Mouse (Mus musculus) inflammation-experienced regulatory T-cells, adult 6 months (primary cell): Measurements from ENCODE around the gene Fibcd1. TPM values are rescaled to one million over a fixed set of nuclear protein-coding genes. Genes with fewer than 3 reads are reported as not detected.
A peak's percentile ranks its signal among the peaks of the same experiment; 100 is the strongest.

ENCODE experiments used
- ATAC-seq: one replicate; pipeline ENCODE4 v1.8.0; 2017
- polyA plus RNA-seq, 3 experiments: library from polyadenylated mRNA; unstranded; fragments of 100-300 nt; shearing (Covaris generic); gene quantifications; one replicate each; pipeline ENCODE4 v1.2.1; 2017

Gene Fibcd1
- polyA plus RNA-seq, 3 experiments from 2014 or later, result 0.22 TPM; not detected in 2

DNA sequence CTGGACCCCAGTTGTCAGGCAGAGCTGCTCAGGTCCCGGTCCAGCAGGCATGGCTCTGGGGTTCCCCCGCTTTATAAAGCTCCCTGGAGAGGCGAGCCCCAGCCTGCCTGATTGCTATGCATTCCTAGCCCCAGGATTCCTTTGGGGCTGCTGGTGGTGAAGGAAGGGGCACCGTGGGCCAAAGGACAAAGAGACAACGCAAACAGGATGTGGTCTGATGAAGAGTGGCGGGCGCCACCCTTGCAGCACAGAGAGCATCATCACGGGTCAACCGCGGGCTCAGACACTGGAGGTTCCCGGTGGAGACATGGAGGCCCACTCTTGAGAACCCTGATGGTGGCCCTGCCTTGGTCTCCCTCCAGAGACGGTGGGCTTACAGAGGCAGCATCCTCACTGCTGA, 35.4 kb downstream of the Fibcd1 start, which contains the start of gene Qrfp:
Gene Qrfp (minus strand): TSS at position 137 of the 400 bp plus-strand sequence.
- peak; percentile 46 for ATAC-seq

DNA sequence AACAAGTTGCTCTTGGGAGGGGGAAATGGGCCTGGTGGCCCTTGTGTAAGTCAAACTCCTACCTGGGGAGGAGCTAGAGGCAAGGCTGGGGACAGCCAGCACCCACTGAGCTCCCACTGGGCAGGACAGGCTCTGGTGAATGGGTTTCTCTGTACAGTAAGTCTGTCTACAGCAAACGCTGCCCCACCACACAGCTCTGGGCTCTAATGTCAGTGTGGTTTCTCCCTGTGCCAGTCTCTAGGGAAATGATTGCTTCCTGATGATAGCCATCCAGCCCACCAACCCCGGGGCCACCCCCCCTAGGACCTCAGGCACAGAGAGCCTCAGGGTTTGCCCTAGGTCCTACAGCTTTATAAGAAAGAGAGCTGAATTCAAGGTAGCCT, 36.5 kb downstream of the Fibcd1 start:
- ATAC-seq, result no peak

DNA sequence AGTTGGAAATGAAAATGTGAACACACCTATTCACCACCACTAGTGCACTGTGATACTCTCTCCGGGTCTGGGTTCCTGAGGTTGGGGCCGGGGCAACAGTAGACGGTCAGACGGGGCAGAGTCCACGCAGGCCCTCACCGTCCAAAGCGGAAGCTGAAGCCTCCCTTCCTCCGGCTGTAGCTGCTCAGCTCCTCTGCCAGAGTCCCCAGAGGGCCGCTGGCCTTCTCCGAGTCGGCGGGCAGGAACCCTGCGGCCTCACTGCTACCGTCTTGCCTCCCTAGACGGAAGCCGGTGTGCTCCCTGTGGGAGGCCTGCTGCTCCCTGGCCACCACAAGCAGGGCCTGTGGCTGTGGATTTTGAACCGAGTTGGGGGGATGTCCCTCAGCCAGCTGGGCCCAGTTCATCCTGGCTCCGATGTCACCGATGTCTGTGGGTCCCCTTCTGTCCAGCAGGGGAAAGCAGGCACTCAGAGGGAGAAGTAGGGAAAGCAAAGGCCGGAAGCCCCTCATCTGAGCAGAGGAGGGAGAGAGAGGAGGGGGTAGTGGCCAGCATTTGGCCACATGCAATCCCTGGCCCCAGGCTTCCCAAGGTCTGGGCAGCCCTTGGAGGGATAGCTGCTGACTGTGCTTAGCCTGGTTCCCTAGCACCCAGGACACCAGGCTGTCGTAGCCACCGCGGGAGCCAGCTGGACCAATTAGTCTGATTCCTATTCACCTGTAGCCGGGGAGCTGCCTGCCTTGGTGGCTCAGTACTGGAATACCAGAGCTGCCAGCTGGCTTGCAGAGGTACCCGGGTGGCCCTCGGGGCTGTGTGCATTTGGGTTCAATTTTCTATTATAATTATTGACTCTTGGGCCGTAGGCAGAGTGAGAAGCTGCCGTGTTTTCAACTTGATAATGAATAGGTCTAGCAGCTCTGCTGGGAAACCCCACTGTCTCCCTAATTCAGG, 37.1 kb downstream of the Fibcd1 start:
- ATAC-seq, result no peak

DNA sequence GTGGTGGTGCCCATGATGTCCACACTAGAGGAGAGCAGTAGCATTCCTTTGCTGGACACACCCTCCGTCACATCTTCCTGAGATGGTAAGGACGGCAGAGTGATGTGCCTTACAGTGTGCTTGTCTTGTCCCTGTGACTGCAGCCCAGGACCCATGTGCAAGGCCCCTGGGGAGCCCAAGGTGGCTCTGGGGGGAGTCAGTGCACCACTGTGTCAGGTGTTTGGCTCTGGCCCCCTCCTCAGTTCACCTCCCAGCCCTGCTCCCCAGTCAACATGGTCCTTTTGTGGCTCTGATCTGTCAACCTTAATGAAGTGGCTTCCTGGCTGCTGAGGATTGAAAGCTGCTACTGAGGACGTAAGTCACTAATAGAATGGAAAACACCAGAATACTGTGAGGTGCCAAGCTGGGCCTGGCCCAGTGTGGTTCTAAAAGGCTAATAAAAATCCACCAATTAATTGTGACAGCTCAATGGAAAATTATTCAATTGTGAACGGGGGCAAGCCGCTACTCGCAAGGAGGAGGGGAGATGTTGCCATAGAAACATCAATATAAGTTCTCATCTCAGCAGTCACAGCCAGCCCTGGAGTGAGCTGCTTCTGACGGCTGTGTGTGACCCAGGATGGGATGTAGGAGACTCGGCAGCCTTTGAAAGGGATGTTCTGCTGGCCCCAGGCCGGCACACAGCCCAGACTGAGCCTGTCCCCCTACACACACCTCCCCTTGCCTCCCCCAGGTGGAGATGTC, 39.0 kb downstream of the Fibcd1 start:
- no peak for ATAC-seq

DNA sequence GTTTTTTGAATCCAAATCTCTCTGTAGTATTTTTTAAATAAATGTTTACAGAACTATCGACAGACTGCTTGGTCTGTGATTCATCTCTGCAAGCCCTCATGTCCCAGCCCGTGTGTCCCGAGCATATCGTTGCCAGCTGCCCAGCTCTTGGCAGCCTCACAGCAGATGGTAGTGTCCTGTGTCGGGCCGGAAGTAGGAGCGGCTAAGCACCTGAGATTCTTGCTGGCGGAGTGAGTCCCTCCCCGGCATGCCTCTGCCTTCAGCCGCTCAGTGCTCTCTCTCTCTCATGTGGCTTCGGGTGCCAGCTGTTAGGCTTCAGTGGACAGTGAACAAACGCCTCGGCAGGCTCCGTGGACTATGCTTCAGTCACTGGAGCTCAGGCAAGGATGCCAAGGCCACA, 42.3 kb downstream of the Fibcd1 start:
- no peak for ATAC-seq

DNA sequence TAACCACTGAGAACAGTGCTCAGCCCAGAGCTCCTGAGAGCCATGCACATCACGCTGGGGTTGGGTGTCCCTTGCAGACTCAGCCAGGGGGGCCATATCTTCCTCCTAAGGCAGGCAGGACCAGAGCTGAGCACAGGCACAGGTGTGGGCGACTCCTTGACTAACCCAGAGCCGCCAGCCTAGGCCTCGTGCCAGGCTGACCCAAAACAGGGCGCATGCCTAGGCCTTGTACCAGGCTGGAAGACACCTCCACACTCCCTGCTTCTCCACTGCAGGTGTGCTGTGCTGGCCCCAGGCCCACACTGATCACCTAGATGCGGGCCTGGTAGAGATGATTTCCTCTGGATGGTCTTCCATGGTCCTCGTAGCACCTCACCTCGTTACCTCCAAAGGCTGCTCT, 43.0 kb downstream of the Fibcd1 start:
- no peak for ATAC-seq

DNA sequence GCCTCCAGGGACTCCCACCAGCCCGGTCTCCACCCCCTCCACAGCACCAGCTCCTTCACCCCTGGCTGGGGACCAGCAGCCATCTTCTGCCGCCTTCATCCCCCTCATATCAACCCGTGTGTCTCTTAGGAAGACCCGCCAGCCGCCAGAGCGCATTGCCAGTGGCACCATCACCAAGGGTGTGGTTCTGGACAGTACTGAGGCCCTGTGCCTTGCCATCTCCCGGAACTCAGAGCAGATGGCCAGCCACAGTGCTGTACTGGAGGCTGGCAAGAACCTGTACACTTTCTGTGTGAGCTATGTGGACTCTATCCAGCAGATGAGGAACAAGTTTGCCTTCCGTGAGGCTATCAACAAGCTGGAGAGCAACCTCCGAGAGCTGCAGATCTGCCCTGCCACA, 44.4 kb downstream of the Fibcd1 start:
- no peak for ATAC-seq

DNA sequence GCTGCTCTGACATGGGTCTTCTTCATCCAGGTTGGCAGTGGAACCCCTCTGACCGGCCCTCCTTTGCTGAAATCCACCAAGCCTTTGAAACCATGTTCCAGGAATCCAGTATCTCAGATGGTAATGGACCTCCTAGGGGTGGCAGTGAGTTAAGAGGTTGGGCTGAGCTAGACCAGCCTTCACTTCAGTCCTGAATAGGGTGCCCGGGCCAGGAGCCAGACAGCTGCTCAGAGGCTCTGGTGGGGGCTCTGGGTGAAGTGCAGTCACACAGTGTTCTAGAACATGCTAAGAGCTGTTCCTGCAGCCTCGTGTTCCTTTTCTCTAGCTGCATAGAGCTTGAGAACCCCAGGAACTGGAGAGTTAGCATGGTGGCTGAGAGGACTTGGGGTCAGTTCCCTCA, 48.9 kb downstream of the Fibcd1 start:
- ATAC-seq, result no peak

DNA sequence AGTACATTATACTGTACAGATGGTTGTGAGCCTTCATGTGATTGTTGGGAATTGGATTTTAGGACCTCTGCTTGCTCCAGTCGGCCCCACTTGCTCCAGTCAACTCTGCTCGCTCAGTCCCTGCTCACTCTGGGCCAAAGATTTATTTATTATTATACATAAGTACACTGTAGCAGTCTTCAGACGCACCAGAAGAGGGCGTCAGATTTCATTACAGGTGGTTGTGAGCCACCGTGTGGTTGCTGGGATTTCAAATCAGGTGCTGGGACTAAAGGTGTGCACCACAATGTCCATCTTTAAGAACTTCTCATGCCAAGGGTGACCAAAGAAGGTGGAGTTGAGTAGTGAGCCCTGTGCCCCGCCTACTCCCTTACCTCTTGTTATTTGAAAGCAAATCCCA, 53.2 kb downstream of the Fibcd1 start:
- ATAC-seq, result no peak

DNA sequence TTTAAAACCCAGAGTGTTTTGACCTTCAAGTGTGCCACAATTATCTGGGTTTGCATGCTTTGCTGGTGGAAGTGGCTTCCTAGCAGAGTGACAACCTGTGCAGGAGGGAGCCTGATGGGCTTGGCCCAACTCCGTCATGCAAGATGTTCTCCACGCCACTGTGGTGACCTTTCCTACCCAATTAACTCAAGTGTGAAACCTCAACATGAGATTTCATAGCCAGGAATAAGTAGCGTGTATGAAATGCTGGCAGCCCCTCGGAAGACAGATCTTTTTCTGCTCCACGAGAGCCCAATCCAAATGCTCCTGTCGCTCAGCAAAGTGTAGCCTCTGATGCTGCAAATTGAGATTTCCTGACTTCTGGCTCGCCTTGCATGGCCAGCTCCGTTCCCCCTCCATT, 54.5 kb downstream of the Fibcd1 start:
- ATAC-seq, result no peak

DNA sequence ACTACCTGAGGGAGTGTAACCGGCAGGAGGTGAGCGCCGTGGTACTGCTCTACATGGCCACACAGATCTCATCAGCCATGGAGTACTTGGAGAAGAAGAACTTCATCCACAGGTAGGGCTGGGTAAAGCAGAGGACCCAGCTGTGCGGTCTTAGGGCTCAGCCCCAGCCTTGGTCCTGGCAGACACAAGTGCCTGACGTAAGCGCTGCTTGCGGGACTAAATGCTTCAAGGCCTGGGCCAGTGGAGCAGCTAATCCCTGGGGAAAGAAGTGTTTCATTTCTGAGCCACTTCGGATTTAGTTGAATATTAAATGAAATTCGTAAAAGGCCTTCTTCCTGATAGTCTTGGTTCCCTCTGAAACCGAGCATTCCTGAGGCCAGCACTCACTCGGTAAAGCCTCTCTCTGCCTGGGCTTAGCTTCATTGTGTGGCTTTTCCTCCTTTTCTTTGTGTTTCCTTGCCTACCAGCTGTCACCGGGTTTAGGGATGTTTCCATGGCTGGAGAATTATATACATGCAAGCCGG, 55.0 kb downstream of the Fibcd1 start:
- no peak for ATAC-seq

DNA sequence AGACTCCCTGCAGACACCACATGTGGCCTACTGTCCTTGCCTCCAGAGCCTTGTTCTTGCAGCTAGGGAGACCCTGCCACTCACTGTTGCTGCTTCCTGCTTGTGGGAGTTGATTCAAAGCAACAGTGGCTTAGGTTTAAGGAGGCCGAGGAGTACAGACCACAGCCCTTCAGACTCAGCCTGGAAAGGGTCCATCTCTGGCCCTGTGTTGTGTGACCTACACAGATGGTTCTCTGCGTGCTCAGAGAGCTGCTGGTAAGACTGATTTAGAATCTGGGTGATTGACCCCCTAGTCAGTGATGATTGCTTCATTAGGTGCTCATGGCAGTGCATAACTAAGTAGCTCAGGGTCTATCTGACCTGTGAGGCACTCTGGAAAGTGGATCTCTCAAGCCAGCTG, 56.6 kb downstream of the Fibcd1 start:
- no peak for ATAC-seq

DNA sequence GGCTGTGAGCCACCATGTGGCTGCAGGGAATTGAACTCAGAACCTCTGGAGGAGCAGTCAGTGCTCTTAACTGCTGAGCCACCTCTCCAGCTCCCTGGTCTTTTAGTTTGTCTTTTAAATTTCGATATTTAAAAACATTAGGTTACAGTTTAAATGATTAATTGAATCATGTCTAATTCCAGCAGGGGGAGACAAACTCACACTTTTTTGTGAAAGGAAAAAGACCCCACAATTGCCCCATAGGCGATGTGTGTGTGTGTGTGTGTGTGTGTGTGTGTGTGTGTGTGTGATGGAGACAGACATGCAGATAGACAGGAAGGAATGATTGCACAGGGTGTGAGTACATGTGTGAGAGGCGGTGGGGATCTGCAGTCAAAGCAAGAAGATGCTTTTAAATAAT, 57.6 kb downstream of the Fibcd1 start:
- no peak for ATAC-seq

DNA sequence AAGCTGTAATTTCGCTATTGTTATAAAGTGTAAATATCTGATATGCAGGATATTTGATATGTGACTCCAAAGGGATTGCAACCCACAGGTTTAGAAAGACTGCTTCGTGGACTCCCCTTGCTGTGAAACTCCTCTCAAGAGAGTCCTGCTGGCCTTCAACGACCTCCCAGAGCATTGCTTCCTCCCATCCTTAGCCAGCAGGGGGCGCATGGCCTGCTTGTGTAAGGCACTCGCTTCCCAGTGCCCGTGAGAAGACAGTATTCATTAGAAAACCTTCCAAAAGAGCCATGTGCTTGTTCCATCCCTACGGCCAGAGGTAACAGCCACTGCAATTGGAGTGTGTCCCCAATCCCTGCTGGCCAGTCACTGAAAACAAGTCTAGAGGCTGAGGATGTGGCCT, 58.8 kb downstream of the Fibcd1 start:
- ATAC-seq, result peak; percentile 60

DNA sequence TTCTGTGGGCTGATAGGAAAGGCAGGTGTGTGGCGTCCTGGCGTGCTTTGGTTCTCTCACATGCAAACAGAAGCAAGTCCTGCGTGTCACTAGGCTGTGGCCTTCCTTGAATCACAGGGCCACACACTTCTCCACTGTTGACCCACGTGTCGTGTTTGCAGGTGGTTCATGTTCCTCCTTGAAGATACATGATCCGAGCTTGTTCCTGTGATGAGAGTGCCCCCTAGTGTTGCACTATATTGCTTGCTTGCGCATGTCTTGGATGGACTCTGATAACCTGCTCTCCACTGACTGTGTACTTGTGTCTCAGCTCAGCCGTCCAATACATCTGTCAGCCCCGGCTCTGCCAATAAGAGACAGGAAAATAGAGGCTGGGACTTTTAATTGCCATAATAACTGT, 60.7 kb downstream of the Fibcd1 start:
- peak; percentile 41 for ATAC-seq

DNA sequence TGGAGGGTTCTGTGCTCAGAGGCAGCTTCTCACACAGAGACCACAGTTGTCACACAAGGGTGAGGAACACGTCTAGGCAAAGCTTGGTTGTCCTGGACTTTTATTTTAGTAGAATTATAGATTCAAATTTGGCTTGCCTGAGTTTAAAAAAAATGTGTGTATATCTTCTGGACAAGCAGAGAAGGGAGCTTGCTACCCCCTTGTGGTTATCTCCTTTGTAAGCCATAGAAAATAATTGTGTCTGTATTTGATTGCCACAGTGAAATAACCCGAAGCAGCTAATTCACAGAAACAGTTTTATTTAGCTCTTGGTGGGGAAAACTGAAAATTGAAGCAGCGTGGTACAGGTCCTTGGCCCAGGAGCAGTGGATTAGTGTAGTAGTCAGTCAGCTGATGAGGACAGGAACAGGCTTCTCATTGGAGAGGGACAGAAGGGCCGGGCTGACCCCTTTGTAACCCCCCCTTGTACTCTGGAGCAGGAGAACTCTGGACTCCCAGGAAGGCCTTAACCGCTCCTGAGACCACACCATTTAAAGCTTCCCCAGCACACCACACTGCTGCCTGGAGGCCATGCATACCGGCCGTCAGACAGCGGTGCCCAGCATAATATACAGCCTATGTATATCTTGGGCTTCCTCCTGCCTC, 62.7 kb downstream of the Fibcd1 start:
- ATAC-seq, result no peak

DNA sequence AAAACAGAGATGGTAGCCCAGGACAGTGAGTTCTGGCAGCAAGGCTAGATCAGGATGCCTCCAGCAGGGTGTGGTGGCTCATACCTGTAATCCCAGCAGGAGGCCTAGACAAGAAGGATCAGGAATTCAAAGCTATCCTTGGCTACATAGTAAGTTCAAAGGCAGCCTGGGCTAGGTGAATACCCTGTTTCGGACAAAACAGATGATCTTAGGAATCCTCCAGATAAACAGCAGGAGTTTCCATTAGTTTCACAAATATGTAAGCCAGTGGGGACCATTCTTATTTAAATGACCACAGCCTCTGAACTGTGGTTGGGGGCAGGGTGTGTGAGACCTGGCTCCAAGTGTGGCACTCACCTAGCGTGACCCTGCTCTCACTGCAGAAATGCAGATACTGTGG, 66.5 kb downstream of the Fibcd1 start:
- ATAC-seq, result no peak

DNA sequence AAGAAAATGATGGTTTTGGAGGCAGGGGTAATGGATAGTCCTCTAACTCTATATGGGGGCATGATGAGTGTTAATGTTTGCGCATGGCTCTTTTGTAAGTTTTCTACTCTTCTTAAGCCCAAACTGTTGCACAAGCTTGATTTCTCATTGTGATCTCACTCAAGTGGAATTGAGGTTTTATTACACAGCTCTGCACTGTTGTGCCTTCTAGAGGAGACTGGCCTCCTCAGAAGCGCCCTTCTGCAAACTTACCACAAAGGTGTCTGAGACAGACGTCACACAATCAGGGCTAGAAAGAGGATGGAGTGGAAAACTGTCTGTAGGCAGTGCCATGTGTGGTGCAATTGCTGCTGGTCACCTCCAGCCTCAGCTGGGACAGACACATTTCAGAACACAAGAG, 69.3 kb downstream of the Fibcd1 start:
- ATAC-seq, result no peak

DNA sequence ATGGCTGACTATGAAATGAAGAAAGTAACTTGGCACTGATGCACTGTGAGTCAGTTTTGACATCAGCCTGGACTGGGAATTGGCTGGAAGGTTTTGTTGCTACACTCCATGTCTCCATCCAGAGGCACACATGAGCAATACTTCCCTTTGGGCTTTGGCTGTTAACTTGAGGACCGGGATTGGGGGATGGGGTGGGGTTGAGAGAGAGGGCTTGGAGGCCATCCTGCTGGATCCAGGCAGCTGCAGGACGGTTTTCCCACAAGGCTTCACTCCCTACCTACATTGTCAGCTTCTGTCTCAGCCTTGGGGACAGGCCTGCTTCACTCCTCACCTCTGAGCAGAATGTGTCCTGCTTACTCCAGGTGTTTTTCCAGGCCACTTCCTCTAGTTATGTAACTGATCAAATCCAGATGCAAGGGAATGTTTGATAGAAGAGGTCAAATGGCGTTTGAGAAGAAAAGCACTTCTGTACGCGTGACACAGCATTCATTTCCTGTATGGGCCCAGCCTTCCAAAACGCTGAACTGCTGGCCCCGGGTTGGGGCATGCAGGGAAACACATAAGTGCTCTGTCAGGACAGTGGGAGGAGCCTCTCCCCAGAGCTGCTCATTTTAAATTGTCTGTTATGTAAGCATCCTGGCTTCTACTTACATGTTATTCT, 74.9 kb downstream of the Fibcd1 start:
- peak; percentile 64 for ATAC-seq

DNA sequence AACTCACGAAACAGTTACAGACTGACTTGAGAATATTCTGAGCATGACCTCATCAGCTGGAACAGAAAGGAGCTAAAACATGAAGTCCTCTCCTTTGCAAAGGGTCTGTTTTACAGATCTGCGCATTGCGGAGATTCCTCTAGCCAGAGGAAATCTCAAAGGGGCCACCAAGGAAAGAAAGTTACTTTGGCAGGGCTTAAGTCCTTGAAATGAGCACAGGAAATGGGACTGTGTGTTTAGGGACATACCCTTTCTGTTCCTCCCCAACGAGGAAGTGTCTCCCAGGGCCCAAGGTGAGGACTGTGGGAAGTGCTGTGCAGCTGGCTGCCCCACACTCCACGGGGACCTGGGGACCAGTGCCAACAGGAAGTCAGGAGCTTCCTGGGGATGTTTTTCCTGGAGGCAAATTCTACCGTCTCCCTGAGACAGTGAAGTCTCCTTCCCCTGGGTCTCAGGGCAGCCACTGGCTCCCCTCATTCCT, 76.1 kb downstream of the Fibcd1 start:
- no peak for ATAC-seq

DNA sequence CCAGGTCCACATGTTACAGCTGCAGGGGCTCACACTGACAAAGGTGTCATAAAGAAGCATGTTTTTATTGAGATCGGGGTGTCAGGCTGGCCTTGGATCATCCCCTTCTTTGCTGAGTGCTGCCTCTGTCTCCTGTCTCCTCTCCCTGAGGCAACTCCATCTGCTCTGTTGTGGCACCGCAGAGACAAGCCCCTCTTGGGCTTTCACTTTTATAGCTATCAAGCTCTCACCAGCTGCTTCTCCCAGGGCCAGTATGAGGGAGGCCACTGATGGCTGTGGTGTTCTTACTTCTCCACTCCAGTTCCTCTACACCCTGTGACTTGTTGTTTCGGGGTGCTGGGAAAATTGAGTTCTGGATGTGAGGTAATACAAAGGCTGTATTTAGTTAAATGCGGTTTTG, 76.7 kb downstream of the Fibcd1 start:
- no peak for ATAC-seq

DNA sequence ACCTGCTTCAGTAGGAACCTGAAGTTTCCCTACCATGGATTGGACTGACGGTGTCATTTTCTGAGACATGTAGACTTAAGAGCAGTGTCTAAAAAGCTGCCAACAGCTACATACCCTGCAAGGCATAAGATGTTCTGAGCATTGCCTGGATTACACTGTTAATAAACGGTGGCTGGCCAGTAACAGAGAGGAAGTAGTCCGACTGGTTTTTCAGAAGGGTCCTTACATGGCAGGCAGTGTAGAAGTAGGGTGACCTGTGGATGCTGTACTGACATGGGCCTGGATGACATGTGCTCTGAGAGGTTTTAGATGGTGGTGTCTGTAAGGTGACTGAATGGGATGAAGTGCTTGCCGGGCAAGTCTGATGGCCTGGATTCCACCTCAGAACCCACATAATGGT, 78.0 kb downstream of the Fibcd1 start:
- ATAC-seq, result no peak
